Mouse (Mus musculus): ENCODE data around the gene Srpk3.
"Not testable (repeated sequence)": the region's sequence is repeated elsewhere in the genome, so short reads cannot be mapped to it uniquely, and the experiment has no call there.

DNA sequence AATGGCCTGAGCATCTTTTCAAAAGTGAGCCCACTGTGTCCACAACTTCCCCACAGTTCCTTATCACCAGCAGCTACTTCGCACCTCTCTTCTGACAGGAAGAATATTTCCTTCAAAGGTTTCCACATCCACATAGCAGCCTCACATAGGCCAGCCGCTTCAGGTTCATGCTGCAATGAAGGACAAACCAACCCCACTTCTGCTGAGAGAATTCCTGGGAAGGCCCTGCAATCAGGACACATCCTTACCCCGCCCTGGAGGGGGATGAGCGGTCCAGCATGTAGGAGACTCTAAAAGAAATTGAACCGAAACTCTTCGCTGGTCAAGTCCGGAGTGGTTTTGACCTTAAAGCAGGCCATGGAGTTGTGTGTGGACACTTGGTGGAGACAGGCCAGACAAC, 34.4 kb upstream of the Srpk3 start:
- TF ChIP-seq HCFC1 (IDR thresholded peaks at IDR 0.05; ENCODE audit: borderline replicate concordance, insufficient read depth, low read length); ZC3H11A (IDR thresholded peaks at IDR 0.05; ENCODE audit: borderline replicate concordance, low read depth, low read length): not testable (repeated sequence)

Measured in ES-E14 (cell line).